Mouse (Mus musculus) brain, adult 2 months (tissue): ENCODE measurements at regions not wholly inside any gene's neighbourhood (a gene's known extent, or its start where the extent isn't known, plus 50 kb on each side); places are given as distances from the start of the nearest gene placed in this dataset.

Experiments used
- DNase-seq: peaks from one replicate; pipeline ENCODE4 v3.0.0; 2011; ENCODE audit warnings: low read depth, low spot score

GRCm38 (mm10) chr9:49175586-49176286, 74.6 kb upstream of the Gm4894 start:
- no peak for DNase-seq

GRCm38 (mm10) chr9:49178561-49178960, 71.8 kb upstream of the Gm4894 start:
- DNase-seq: peak; percentile 97

GRCm38 (mm10) chr9:49184786-49185185, 65.5 kb upstream of the Gm4894 start:
- DNase-seq: peak; percentile 88

- peak; percentile 89 for DNase-seq
Observed at GRCm38 (mm10) chr9:49189426-49189825, 60.9 kb upstream of the Gm4894 start.

DNA sequence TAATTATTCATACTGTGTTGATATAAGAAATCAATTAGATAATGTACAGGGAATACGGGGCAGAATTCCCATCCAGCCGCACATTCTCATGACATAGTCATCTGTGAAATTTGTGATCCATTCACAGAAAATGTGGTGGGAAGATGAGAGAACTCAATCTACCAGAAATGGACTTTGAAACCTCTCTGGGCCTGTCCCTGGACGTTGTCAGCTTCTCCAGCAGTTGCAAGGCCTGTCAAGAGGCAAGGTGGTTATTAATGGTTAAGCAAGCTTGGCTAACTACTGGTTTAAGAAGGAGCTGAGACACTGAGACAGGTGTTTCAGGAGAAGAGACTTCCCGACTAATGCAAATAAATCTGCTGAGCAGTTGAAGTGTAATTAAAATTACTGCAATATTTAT, 57.6 kb upstream of the Gm4894 start:
- no peak for DNase-seq
